8 mouse cellular contexts compared by ENCODE assay signal in the genomic region with DNA sequence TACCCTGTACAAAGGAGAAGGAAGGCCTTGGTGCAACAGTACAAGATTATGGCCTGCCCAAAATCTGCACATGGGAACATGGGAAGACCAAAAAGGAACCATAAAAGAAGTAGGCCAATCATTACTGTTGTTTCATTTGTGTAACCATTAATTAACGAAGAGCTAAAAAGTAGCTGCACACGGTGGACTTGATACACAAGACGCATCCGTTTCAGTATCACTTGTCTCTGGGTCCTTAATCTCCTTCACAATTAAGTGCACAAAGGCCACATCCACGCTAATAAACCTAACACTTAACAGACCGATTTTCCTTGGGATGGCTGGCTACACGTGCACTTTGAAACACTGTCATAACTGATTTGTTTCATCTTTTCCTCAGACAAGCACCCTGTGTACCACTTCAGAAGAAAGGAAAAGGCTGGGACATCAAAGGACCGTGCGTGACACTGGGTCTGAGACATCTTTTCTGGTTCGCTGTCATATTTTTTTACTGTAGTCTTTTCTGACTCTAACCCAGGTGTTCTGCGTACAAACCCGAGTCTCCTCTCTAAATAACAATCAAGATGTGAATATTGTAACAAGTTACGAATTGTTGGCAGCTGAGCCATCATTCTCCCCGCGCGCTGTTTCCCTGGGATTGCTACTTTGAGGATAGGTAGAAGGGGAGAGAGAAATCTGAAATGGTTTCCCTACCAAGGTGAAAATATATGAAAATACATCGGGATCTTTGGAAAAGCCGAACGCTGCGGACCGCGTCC. TPM values are rescaled to one million over a fixed set of nuclear protein-coding genes. Genes with fewer than 3 reads are reported as not detected.
DNase-seq lines count a peak whose midpoint lies in the region; ATAC-seq and TF ChIP-seq lines count a peak whose summit lies in the region.

No protein-coding gene starts in this region.

- no peaks in the 10 kb centered on the region; the same call in 1 of the 2 replicates for H3K27me3 ChIP-seq in kidney, embryonic 14.5 days (ENCODE audit: control insufficient read depth, insufficient read depth, low read length)
- H3K27me3 ChIP-seq in MEL (ENCODE audit: control insufficient read depth in 1 of 2, insufficient read depth in 2 of 2, low read length in 2 of 2): peaks cover 3 to 7% of the 10 kb centered on the region in 2 experiments; a peak in 3 of 4 replicates
- H3K27me3 ChIP-seq in forebrain, embryonic 15.5 days: no peaks in the 10 kb centered on the region
- H3K27me3 ChIP-seq in liver, postnatal 0 days (ENCODE audit: insufficient read depth, low read length): no peaks in the 10 kb centered on the region

- no peak for TF ChIP-seq POLR2A in MEL (IDR thresholded peaks at IDR 0.05; ENCODE audit: control insufficient read depth in 1 of 2, insufficient read depth in 1 of 2, low read depth in 1 of 2, low read length in 2 of 2, poor library complexity in 1 of 2)

- no peak for TF ChIP-seq CTCF in MEL (IDR thresholded peaks at IDR 0.05 in 2 of 3, conservative IDR thresholded peaks at IDR 0.05 in 1 of 3; ENCODE audit: control insufficient read depth in 1 of 3, insufficient read depth in 1 of 3, low read depth in 2 of 3, low read length in 3 of 3, poor library complexity in 1 of 3, severe bottlenecking in 1 of 3)
- no peak for TF ChIP-seq CTCF in liver, postnatal 0 days (IDR thresholded peaks at IDR 0.05; ENCODE audit: low read depth)

- H3K4me1 ChIP-seq in kidney, embryonic 14.5 days (ENCODE audit: control insufficient read depth, insufficient read depth, low read length): peaks cover 39% of the 10 kb centered on the region
- 0 out of 4 replicates have a peak, but pooled peaks cover 3 to 6% of the 10 kb centered on the region in 2 experiments for H3K4me1 ChIP-seq in MEL (ENCODE audit: control insufficient read depth in 1 of 2, insufficient read depth in 2 of 2, low read length in 2 of 2)
- H3K4me1 ChIP-seq in forebrain, embryonic 15.5 days: peaks cover 44% of the 10 kb centered on the region
- H3K4me1 ChIP-seq in liver, postnatal 0 days (ENCODE audit: insufficient read depth): peaks cover 40% of the 10 kb centered on the region

- no peaks in the 10 kb centered on the region for H3K9me3 ChIP-seq in kidney, embryonic 14.5 days (ENCODE audit: control insufficient read depth, low read length)
- no peaks in the 10 kb centered on the region for H3K9me3 ChIP-seq in MEL (replicated peaks; ENCODE audit: insufficient read depth, low read length)
- H3K9me3 ChIP-seq in forebrain, embryonic 15.5 days: no peaks in the 10 kb centered on the region
- no peaks in the 10 kb centered on the region for H3K9me3 ChIP-seq in liver, postnatal 0 days (ENCODE audit: low read length)

- no peak for ATAC-seq in kidney, embryonic 14.5 days (ENCODE audit: low FRiP score, low TSS enrichment)
- ATAC-seq in forebrain, embryonic 15.5 days (replicated peaks): no peak
- ATAC-seq in liver, postnatal 0 days: no peak

- TF ChIP-seq EP300 in MEL (IDR thresholded peaks at IDR 0.05; ENCODE audit: low read depth in 1 of 2, low read length in 2 of 2): no peak
- no peak for TF ChIP-seq EP300 in liver, postnatal 0 days (IDR thresholded peaks at IDR 0.05; ENCODE audit: low read depth)

- 5% methylated on average over 22 of the region's 22 CpGs for WGBS in kidney, embryonic 14.5 days
- WGBS in forebrain, embryonic 15.5 days: 4% methylated on average over 22 of the region's 22 CpGs
- 13% methylated on average over 22 of the region's 22 CpGs for WGBS in liver, postnatal 0 days (ENCODE audit: insufficient replicate concordance)

- peaks cover 25% of the 10 kb centered on the region for H3K79me2 ChIP-seq in MEL (ENCODE audit: control insufficient read depth, insufficient read depth, low read length, poor library complexity)

- H3K4me3 ChIP-seq in kidney, embryonic 14.5 days (ENCODE audit: low read length): peak overlapping the region; percentile 100
- peak overlapping the region; percentile 71 to 99 for H3K4me3 ChIP-seq in MEL (ENCODE audit: control insufficient read depth in 1 of 2, insufficient read depth in 1 of 2, low read depth in 2 of 2, low read length in 2 of 2)
- peak overlapping the region; percentile 96 for H3K4me3 ChIP-seq in forebrain, embryonic 15.5 days
- peak overlapping the region; percentile 84 for H3K4me3 ChIP-seq in liver, postnatal 0 days (ENCODE audit: low read depth, low read length)

- intact Hi-C loops in left cerebral cortex, postnatal 14 days (cut with DNase I): loop anchor here (10.0 kb wide), 1 partner anchor 194 kb away; no protein-coding TSS in a partner anchor
- intact Hi-C loops in left cerebral cortex, postnatal 25 days (cut with DNase I): loop anchor here (5.0 to 10.0 kb wide), 2 partner anchors 86 to 184 kb away; a partner anchor contains a TSS

- H3K4me2 ChIP-seq in kidney, embryonic 14.5 days (replicated peaks; ENCODE audit: low read depth, low read length): peak overlapping the region; percentile 63
- peak overlapping the region; percentile 60 for H3K4me2 ChIP-seq in forebrain, embryonic 15.5 days (replicated peaks)
- H3K4me2 ChIP-seq in liver, postnatal 0 days (ENCODE audit: low read depth, low read length): peak overlapping the region; percentile 88

- no peak for DNase-seq in kidney, adult 11 months
- DNase-seq in MEL (ENCODE audit: low read depth, low spot score): peak; percentile 62
- no peak for DNase-seq in liver, postnatal 0 days
- DNase-seq in thymus, postnatal 14 days: peak; percentile 50
- DNase-seq in left cerebral cortex, postnatal 14 days (ENCODE audit: low spot score in 2 of 2): no peak
- DNase-seq in left cerebral cortex, postnatal 25 days (ENCODE audit: low spot score in 2 of 2): no peak

- peak overlapping the region; percentile 91 for H3K9ac ChIP-seq in kidney, embryonic 14.5 days (ENCODE audit: low read depth, low read length)
- peak overlapping the region; percentile 79 for H3K9ac ChIP-seq in MEL (ENCODE audit: control insufficient read depth, low read depth, low read length, poor library complexity, severe bottlenecking)
- H3K9ac ChIP-seq in forebrain, embryonic 15.5 days (replicated peaks): peak overlapping the region; percentile 94
- H3K9ac ChIP-seq in liver, postnatal 0 days (replicated peaks): peak overlapping the region; percentile 91

- no peak for TF ChIP-seq RAD21 in MEL (IDR thresholded peaks at IDR 0.05; ENCODE audit: low read depth, low read length)

- H3K27ac ChIP-seq in kidney, embryonic 14.5 days (ENCODE audit: low read depth, low read length): peak overlapping the region; percentile 69; the same call in 1 of the 2 replicates
- no peak overlapping the region for H3K27ac ChIP-seq in MEL (ENCODE audit: control insufficient read depth, low read depth, low read length)
- peak overlapping the region; percentile 93 for H3K27ac ChIP-seq in forebrain, embryonic 15.5 days (replicated peaks)
- peak overlapping the region; percentile 83; the same call in 1 of the 2 replicates for H3K27ac ChIP-seq in liver, postnatal 0 days (ENCODE audit: low read depth)

- no peaks in the 10 kb centered on the region for H3K36me3 ChIP-seq in kidney, embryonic 14.5 days (ENCODE audit: control insufficient read depth, insufficient read depth, low read length)
- peaks cover 0 to 6% of the 10 kb centered on the region in 2 experiments; a peak in 2 of 4 replicates for H3K36me3 ChIP-seq in MEL (ENCODE audit: control insufficient read depth in 1 of 2, insufficient read depth in 2 of 2, low read length in 2 of 2)
- no peaks in the 10 kb centered on the region for H3K36me3 ChIP-seq in forebrain, embryonic 15.5 days
- no peaks in the 10 kb centered on the region for H3K36me3 ChIP-seq in liver, postnatal 0 days (replicated peaks; ENCODE audit: insufficient read depth, low read length)

TF ChIP-seq in MEL, 35 proteins besides CTCF, POLR2A, EP300 and RAD21 (continues in another document):
- no peak for TF ChIP-seq GATA1 (IDR thresholded peaks at IDR 0.05; ENCODE audit: low read depth, low read length)
- 0 out of 2 replicates have a peak, but pooled peaks have one; percentile 15 for TF ChIP-seq UBTF (IDR thresholded peaks at IDR 0.05; ENCODE audit: borderline replicate concordance, insufficient read depth, low read depth, low read length)
- TF ChIP-seq ETS1 (IDR thresholded peaks at IDR 0.05; ENCODE audit: low read depth, low read length): no peak
- TF ChIP-seq MEF2A (IDR thresholded peaks at IDR 0.05; ENCODE audit: extremely low read depth, insufficient replicate concordance, low read depth, low read length, poor library complexity, severe bottlenecking): no peak
- no peak for TF ChIP-seq POLR2AphosphoS2 (IDR thresholded peaks at IDR 0.05; ENCODE audit: low read length)
- peak; percentile 78 for TF ChIP-seq CHD1 (IDR thresholded peaks at IDR 0.05; ENCODE audit: low read depth, low read length)

RNA-seq across cellular contexts. Expression of a gene that starts 0.8 kb away (rescaled TPM):
- polyA plus RNA-seq in kidney, embryonic 14.5 days (2014; fragmentation: Nextera tagmentation; extraction: Ambion mirVana): 11.4 and 22.9 TPM in 2 replicates
- 7.9 and 21.8 TPM in 2 replicates for total RNA-seq in MEL (2012; rRNA removed)
- polyA plus RNA-seq in MEL (2012; ENCODE audit: insufficient read depth in 1 of 2, insufficient read length in 2 of 2, low read depth in 1 of 2, low replicate concordance in 2 of 2, missing spikeins in 1 of 2): 10 to 100 TPM; 21.9 to 72.2 TPM
- polyA plus RNA-seq in forebrain, embryonic 15.5 days (2015; fragmentation: Nextera tagmentation; extraction: Ambion mirVana): 26.4 and 27.6 TPM in 2 replicates
- 3.8 and 4.6 TPM in 2 replicates for polyA plus RNA-seq in liver, postnatal 0 days (2015; fragmentation: Nextera tagmentation; extraction: Ambion mirVana)
- total RNA-seq in left cerebral cortex, postnatal 14 days (2021): 10 to 100 TPM; 43.6 to 47.2 TPM
- total RNA-seq in left cerebral cortex, postnatal 25 days (2021): 10 to 100 TPM; 52.1 to 56.0 TPM

RNA-seq across cellular contexts. Expression of a gene that starts 4.8 kb away (rescaled TPM):
- polyA plus RNA-seq in kidney, embryonic 14.5 days (2014; fragmentation: Nextera tagmentation; extraction: Ambion mirVana): 0.33 and 1.3 TPM in 2 replicates
- not detected in 2 replicates for total RNA-seq in MEL (2012; rRNA removed)
- polyA plus RNA-seq in MEL (2012; ENCODE audit: insufficient read depth in 1 of 2, insufficient read length in 2 of 2, low read depth in 1 of 2, low replicate concordance in 2 of 2, missing spikeins in 1 of 2): not detected
- 0.73 and 0.75 TPM in 2 replicates for polyA plus RNA-seq in forebrain, embryonic 15.5 days (2015; fragmentation: Nextera tagmentation; extraction: Ambion mirVana)
- polyA plus RNA-seq in liver, postnatal 0 days (2015; fragmentation: Nextera tagmentation; extraction: Ambion mirVana): not detected in 2 replicates
- under 1 TPM; 0.44 to 0.68 TPM for total RNA-seq in left cerebral cortex, postnatal 14 days (2021)
- total RNA-seq in left cerebral cortex, postnatal 25 days (2021): under 1 TPM; 0.25 to 0.39 TPM

RNA-seq across cellular contexts. Expression of a gene that starts 52.8 kb away (rescaled TPM):
- polyA plus RNA-seq in kidney, embryonic 14.5 days (2014; fragmentation: Nextera tagmentation; extraction: Ambion mirVana): 10.0 and 16.1 TPM in 2 replicates
- total RNA-seq in MEL (2012; rRNA removed): 0.03 TPM in 1 of 2 replicates, not detected in the other
- polyA plus RNA-seq in MEL (2012; ENCODE audit: insufficient read depth in 1 of 2, insufficient read length in 2 of 2, low read depth in 1 of 2, low replicate concordance in 2 of 2, missing spikeins in 1 of 2): not detected
- 0.28 and 0.32 TPM in 2 replicates for polyA plus RNA-seq in forebrain, embryonic 15.5 days (2015; fragmentation: Nextera tagmentation; extraction: Ambion mirVana)
- polyA plus RNA-seq in liver, postnatal 0 days (2015; fragmentation: Nextera tagmentation; extraction: Ambion mirVana): not detected in 2 replicates
- total RNA-seq in left cerebral cortex, postnatal 14 days (2021): under 1 TPM in 1 of 2 experiments, not detected in 1; 0.11 TPM
- not detected for total RNA-seq in left cerebral cortex, postnatal 25 days (2021)

Comparison
In these comparisons a context has a peak if more than half of its experiments do, and no peak if none do; other contexts are left out.
1. DNase-seq: peak in MEL (single experiment) and thymus, postnatal 14 days (single experiment); none in kidney, adult 11 months (single experiment), liver, postnatal 0 days (single experiment), left cerebral cortex, postnatal 14 days (0 of 2) and left cerebral cortex, postnatal 25 days (0 of 2).
2. Peak in every context shown above with its lines, with median percentiles within 50 percentile points of each other: H3K4me2 ChIP-seq, H3K4me3 ChIP-seq and H3K9ac ChIP-seq.